Mouse (Mus musculus) MEL (cell line): ENCODE data around the gene Taar8b. TPM values are rescaled to one million over a fixed set of nuclear protein-coding genes. Genes with fewer than 3 reads are reported as not detected.
A peak's percentile ranks its signal among the peaks of the same experiment; 100 is the strongest.
"Not testable (repeated sequence)": the region's sequence is repeated elsewhere in the genome, so short reads cannot be mapped to it uniquely, and the experiment has no call there.

Source experiments
- DNase-seq: peaks from one replicate; pipeline ENCODE4 v3.0.0; 2011; ENCODE audit warnings: low read depth, low spot score
- H3K27ac ChIP-seq: 2 replicates; pipeline ENCODE4 v1.5.1; 2012; ENCODE audit warnings: low read depth, mild to moderate bottlenecking, control low read depth, low read length, moderate library complexity; ENCODE audit not compliant: control insufficient read depth
- H3K27me3 ChIP-seq, 2 experiments: fragments of 150-350 bp in 1 of 2; sonication (generic) in 1 of 2; 2 replicates each; pipeline ENCODE4 v1.6.1; 2012; ENCODE audit warnings: low read length in 2 of 2, mild to moderate bottlenecking in 2 of 2, improper control_type of control experiment in 1 of 2, moderate library complexity in 1 of 2; ENCODE audit not compliant: insufficient read depth in 2 of 2, control insufficient read depth in 1 of 2
- H3K36me3 ChIP-seq, 2 experiments: 2 replicates each; pipeline ENCODE4 v1.6.1; 2012 to 2014; ENCODE audit warnings: low read length in 2 of 2, improper control_type of control experiment in 1 of 2, inconsistent platforms in 1 of 2, mild to moderate bottlenecking in 1 of 2; ENCODE audit not compliant: insufficient read depth in 2 of 2, control insufficient read depth in 1 of 2
- H3K4me1 ChIP-seq, 2 experiments: fragments of 150-350 bp in 1 of 2; sonication (generic) in 1 of 2; 2 replicates each; pipeline ENCODE4 v1.6.1; 2012; ENCODE audit warnings: low read length in 2 of 2, improper control_type of control experiment in 1 of 2, mild to moderate bottlenecking in 1 of 2; ENCODE audit not compliant: insufficient read depth in 2 of 2, control insufficient read depth in 1 of 2
- H3K4me3 ChIP-seq, 2 experiments: fragments of 150-350 bp in 1 of 2; sonication (generic) in 1 of 2; 2 replicates each; pipeline ENCODE4 v1.5.1; 2012; ENCODE audit warnings: low read depth in 2 of 2, low read length in 2 of 2, mild to moderate bottlenecking in 2 of 2, moderate library complexity in 2 of 2, control low read depth in 1 of 2, improper control_type of control experiment in 1 of 2; ENCODE audit not compliant: control insufficient read depth in 1 of 2, insufficient read depth in 1 of 2
- H3K79me2 ChIP-seq: 2 replicates; pipeline ENCODE4 v1.6.1; 2012; ENCODE audit warnings: mild to moderate bottlenecking, low read length, moderate library complexity; ENCODE audit not compliant: control insufficient read depth, poor library complexity, insufficient read depth
- H3K9ac ChIP-seq: 2 replicates; pipeline ENCODE4 v1.6.1; 2012; ENCODE audit warnings: low read depth, mild to moderate bottlenecking, control low read depth, low read length, moderate library complexity; ENCODE audit not compliant: control insufficient read depth, poor library complexity, severe bottlenecking
- H3K9me3 ChIP-seq: fragments of 150-350 bp; sonication (generic); replicated peaks from 2 replicates; pipeline ENCODE4 v1.6.1; 2012; ENCODE audit warnings: mild to moderate bottlenecking, low read length, improper control_type of control experiment, moderate library complexity; ENCODE audit not compliant: insufficient read depth
- CTCF ChIP-seq, 3 experiments: IDR thresholded peaks in 2 of 3; conservative IDR thresholded peaks in 1 of 3; 2 replicates each; pipeline ENCODE4 v1.5.1; 2011 to 2012; ENCODE audit warnings: low read length in 3 of 3, low read depth in 2 of 3, mild to moderate bottlenecking in 2 of 3, improper control_type of control experiment in 1 of 3, inconsistent platforms in 1 of 3, mixed read lengths in 1 of 3, moderate library complexity in 1 of 3; ENCODE audit not compliant: control insufficient read depth in 1 of 3, insufficient read depth in 1 of 3, poor library complexity in 1 of 3, severe bottlenecking in 1 of 3
- ELF1 ChIP-seq: IDR thresholded peaks from 2 replicates; pipeline ENCODE4 v1.6.1; 2014; ENCODE audit warnings: low read depth, mild to moderate bottlenecking, inconsistent platforms, low read length, improper control_type of control experiment, moderate library complexity
- GATA1 ChIP-seq: IDR thresholded peaks from 2 replicates; pipeline ENCODE4 v1.6.1; 2011; ENCODE audit warnings: low read depth, low read length, improper control_type of control experiment
- JUND ChIP-seq: IDR thresholded peaks from 2 replicates; pipeline ENCODE4 v1.6.1; 2011; ENCODE audit warnings: low read depth, mild to moderate bottlenecking, improper control_type of control experiment, low read length
- MAX ChIP-seq: IDR thresholded peaks from 2 replicates; pipeline ENCODE4 v1.6.1; 2011; ENCODE audit warnings: low read length, improper control_type of control experiment
- POLR2AphosphoS5 ChIP-seq: IDR thresholded peaks from 2 replicates; pipeline ENCODE4 v1.6.1; 2012; ENCODE audit warnings: low read depth, borderline replicate concordance, mild to moderate bottlenecking, inconsistent platforms, low read length, moderate library complexity, mixed read lengths
- RAD21 ChIP-seq: IDR thresholded peaks from 2 replicates; pipeline ENCODE4 v1.6.1; 2011; ENCODE audit warnings: mild to moderate bottlenecking, low read depth, low read length, improper control_type of control experiment
- SMC3 ChIP-seq: IDR thresholded peaks from 2 replicates; pipeline ENCODE4 v1.6.1; 2011; ENCODE audit warnings: low read depth, low read length, improper control_type of control experiment
- TBP ChIP-seq: IDR thresholded peaks from 2 replicates; pipeline ENCODE4 v1.8.0; 2011; ENCODE audit warnings: low read depth, low read length, improper control_type of control experiment
- USF2 ChIP-seq, 2 experiments: IDR thresholded peaks; 2 replicates each; pipeline ENCODE4 v1.6.1; 2011 to 2012; ENCODE audit warnings: improper control_type of control experiment in 2 of 2, low read length in 2 of 2, borderline replicate concordance in 1 of 2, inconsistent platforms in 1 of 2, low read depth in 1 of 2, mild to moderate bottlenecking in 1 of 2; ENCODE audit not compliant: insufficient read depth in 1 of 2
- ZKSCAN1 ChIP-seq: IDR thresholded peaks from 2 replicates; pipeline ENCODE4 v1.6.1; 2012; ENCODE audit warnings: low read depth, mild to moderate bottlenecking, inconsistent platforms, low read length, improper control_type of control experiment, moderate library complexity
- ZNF384 ChIP-seq: IDR thresholded peaks from 2 replicates; pipeline ENCODE4 v1.6.1; 2012; ENCODE audit warnings: low read depth, mild to moderate bottlenecking, inconsistent platforms, low read length, improper control_type of control experiment
- polyA plus RNA-seq, 2 experiments: library from polyadenylated mRNA; stranded (reverse) in 1 of 2; unstranded in 1 of 2; fragments of >175 nt in 1 of 2; fragments of >200 nt in 1 of 2; gene quantifications; 2 replicates each; pipeline versions ENCODE4 v1.2.1 to v1.2.4; 2012; ENCODE audit warnings: low replicate concordance in 2 of 2, low read depth in 1 of 2; ENCODE audit not compliant: insufficient read length in 2 of 2, insufficient read depth in 1 of 2, missing spikeins in 1 of 2
- total RNA-seq: library from RNA; depleted of rRNA; stranded (reverse); fragments of 300-350 nt; gene quantifications from 2 replicates; pipeline ENCODE4 v1.2.3, GENCODE M21; 2012

Taar8b gene
- total and polyA plus RNA-seq, 3 experiments = not detected

- Histone ChIP-seq H3K9ac (no peak overlapping the region), H3K27me3 (0 out of 4 replicates have a peak, but pooled peaks cover 0 to 1% of the 10 kb centered on the region in 2 experiments), H3K27ac (no peak overlapping the region), H3K9me3 (no peaks in the 10 kb centered on the region), H3K4me1 (no peaks in the 10 kb centered on the region), H3K36me3 (no peaks in the 10 kb centered on the region), H3K4me3 (no peak overlapping the region), H3K79me2 (no peaks in the 10 kb centered on the region)
- TF ChIP-seq ELF1 = no peak
- TF ChIP-seq USF2 (IDR thresholded peaks at IDR 0.05; ENCODE audit: borderline replicate concordance in 1 of 2, insufficient read depth in 1 of 2, low read depth in 1 of 2, low read length in 2 of 2) = no peak
- TF ChIP-seq GATA1 = no peak
- DNase-seq = no peak
These were observed 6.2 kb downstream of the Taar8b start for GRCm38 (mm10) chr10:24085936-24086335.

- H3K9ac ChIP-seq = no peak overlapping the region
- no peaks in the 10 kb centered on the region for H3K36me3 ChIP-seq
- peaks cover 0 to 2% of the 10 kb centered on the region in 2 experiments; a peak in 3 of 4 replicates for H3K27me3 ChIP-seq
- peak; percentile 20 for DNase-seq
- no peaks in the 10 kb centered on the region for H3K79me2 ChIP-seq
- no peak overlapping the region for H3K4me3 ChIP-seq
- no peaks in the 10 kb centered on the region for H3K4me1 ChIP-seq
- no peaks in the 10 kb centered on the region for H3K9me3 ChIP-seq
- TF ChIP-seq ZNF384 = no peak
- no peak for TF ChIP-seq MAX
- TF ChIP-seq CTCF (IDR thresholded peaks at IDR 0.05 in 2 of 3, conservative IDR thresholded peaks at IDR 0.05 in 1 of 3; ENCODE audit: control insufficient read depth in 1 of 3, insufficient read depth in 1 of 3, low read depth in 2 of 3, low read length in 3 of 3, poor library complexity in 1 of 3, severe bottlenecking in 1 of 3) = peak in 2 of 3 experiments; percentile 44 to 48; a peak in 4 of 6 replicates
- TF ChIP-seq RAD21 = peak; percentile 36
- no peak for TF ChIP-seq POLR2AphosphoS5
- no peak for TF ChIP-seq JUND
- TF ChIP-seq TBP = no peak
- no peak for TF ChIP-seq ZKSCAN1
- TF ChIP-seq SMC3 = peak; percentile 28; the same call in 1 of the 2 replicates
- no peak overlapping the region for H3K27ac ChIP-seq
These were observed 11.9 kb downstream of the Taar8b start for GRCm38 (mm10) chr10:24080166-24080565.

DNA sequence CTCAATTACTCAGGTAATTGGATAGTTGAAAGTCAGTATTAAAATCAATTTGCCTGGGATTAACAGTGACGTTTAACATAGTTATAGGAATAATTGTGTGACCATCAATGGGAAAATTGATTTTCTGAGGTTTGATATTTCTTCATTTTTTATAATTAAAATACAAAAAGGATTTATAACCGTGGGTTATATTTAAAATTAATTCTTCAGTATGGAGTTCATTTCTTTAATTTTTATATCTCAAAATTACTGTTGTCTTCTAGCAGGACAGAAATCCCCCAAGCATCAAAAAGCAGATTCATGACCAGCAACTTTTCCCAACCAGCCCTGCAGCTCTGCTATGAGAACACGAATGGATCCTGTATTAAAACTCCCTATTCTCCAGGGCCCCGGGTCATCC lies 15.9 kb downstream of the Taar8b start, which contains the start of gene Taar8a:
TSS of gene Taar8a (plus strand) at position 301 of the 400 bp plus-strand sequence.
- not testable (repeated sequence) for H3K4me1 ChIP-seq

DNA sequence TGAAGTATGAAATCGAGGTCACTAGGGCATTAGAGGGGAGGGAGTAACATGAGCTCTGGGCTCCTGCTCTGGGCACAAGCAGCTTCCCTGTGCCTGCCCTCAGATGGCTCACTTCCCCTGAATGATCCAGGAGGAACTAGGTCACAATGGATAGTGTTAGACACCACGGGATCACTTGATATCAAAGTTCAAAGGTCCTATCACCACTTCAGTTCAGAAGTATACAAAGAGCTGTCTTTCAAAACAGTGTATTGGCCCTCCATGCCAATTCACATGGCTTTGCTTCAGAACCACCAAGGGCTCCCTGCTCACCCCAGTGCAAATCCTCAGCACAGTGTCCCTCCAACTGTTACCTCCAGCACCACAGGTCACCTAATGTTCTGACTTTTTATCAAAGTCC lies 17.3 kb downstream of the Taar8b start:
- not testable (repeated sequence) for H3K9me3 ChIP-seq, H3K79me2 ChIP-seq, H3K4me3 ChIP-seq, H3K36me3 ChIP-seq, H3K27ac ChIP-seq, H3K9ac ChIP-seq, H3K27me3 ChIP-seq, H3K4me1 ChIP-seq, DNase-seq

More for the DNA sequence above, 15.9 kb downstream of the Taar8b start, which contains the start of gene Taar8a:
- H3K9me3 ChIP-seq, H3K4me3 ChIP-seq, H3K27me3 ChIP-seq, DNase-seq, H3K27ac ChIP-seq, H3K9ac ChIP-seq, H3K79me2 ChIP-seq, H3K36me3 ChIP-seq: not testable (repeated sequence)
